Mouse (Mus musculus): ENCODE results near the gene Slc7a6os.

GRCm38 (mm10) chr8:106211421-106211820 lies 686 bp upstream of the Slc7a6os start:
- no peak for TF ChIP-seq POLR2A (IDR thresholded peaks at IDR 0.05; ENCODE audit: insufficient read depth, low read depth, low read length)
- TF ChIP-seq CTCF (IDR thresholded peaks at IDR 0.05; ENCODE audit: insufficient read depth, low read depth, low read length): no peak
